Mouse (Mus musculus) mesoderm, embryonic 11.5 days (tissue): Measurements from ENCODE around the gene Gmpr.

Source experiments
- DNase-seq: peaks from one replicate; pipeline ENCODE4 v3.0.0-alpha.2; 2012; ENCODE audit warnings: low read depth, low spot score

Gmpr gene

DNA sequence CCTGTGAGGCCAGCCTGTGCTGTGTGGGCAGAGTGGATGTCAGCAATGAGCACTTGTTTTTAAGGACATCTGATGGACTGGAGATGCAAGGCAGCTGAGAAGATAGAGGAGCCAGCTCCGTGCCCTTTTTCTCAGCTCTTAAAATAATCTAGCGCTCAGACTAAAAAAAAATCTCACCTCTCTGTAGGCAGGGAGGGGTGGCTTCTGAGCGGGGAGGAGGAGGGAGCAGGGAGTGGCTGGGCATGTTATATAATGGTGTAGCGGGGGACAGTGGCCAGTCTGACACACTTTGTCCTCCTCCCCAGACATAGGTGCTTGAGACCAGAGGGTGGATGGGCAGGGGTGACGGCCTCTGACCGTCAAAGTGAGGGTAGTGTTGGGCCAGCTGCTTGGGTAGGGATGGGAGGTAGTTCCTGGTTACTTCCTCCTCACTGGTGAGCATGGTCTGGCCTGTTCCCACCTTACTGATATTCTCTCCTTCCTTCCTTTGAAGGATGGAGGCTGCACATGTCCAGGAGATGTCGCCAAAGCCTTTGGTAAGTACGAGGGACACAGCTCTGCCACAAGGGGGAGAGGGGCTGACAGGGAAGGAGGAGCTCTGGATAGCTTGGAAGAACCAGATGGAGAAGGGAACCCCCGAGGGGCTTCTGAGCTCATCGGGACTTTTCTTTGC is 31.4 kb downstream of the Gmpr start:
- peak; percentile 69 for DNase-seq

DNA sequence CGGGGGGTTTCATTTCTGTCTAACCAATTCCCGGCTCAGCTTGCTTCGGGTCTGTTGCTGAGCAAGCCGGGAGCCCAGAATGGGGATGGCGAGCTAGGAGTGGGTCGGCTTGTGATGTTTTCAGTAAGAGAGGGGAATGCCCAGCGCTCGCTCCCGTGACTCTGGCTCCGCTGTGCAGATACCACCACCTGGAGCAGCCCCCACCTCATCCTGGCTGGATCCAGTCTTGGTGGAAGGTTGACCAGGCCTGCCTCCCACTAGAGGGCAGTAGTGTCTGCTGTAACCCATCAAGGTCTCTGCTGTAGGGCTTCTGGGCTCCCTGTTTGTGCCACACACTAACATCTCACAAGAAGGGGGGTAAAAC is 31.9 kb downstream of the Gmpr start:
- DNase-seq, result peak; percentile 86

DNA sequence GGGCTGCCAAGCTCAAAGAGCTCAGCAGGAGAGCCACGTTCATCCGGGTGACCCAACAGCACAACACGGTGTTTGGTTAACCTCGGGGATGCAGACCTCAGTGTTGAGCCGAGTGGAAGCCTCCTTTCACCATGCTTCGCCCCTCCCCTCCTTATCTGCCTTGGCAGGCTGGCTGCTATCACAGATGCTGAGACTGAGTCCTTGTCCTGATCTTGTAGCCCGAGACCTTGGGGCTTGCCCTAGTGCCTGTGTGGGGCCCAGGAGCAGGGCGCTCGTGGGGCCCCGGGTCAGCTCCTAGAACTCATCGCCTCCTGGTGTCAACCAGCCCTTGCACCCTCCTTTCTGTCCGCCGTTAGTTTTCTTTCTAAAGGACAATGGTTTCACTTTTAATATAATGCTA is 38.7 kb downstream of the Gmpr start:
- no peak for DNase-seq

DNA sequence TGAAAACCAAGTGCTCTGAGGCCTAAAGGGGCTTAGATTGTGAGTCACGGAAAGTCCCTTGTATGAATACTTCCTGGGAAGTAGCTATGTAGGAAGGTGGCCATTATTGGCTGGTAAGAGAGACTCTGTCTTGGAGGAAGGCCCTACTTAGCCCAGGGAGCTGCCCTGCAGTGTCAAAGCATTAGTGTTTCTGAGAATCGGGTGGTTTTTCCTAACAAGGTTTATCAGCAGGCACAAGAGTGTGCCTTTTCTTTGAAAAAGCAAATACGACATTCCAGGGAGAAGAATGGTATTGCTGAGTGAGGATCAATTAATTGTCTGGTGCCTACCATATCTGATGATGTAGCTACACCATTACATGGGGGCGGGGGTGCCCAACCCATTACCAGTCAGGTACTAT is 39.7 kb downstream of the Gmpr start:
- no peak for DNase-seq

DNA sequence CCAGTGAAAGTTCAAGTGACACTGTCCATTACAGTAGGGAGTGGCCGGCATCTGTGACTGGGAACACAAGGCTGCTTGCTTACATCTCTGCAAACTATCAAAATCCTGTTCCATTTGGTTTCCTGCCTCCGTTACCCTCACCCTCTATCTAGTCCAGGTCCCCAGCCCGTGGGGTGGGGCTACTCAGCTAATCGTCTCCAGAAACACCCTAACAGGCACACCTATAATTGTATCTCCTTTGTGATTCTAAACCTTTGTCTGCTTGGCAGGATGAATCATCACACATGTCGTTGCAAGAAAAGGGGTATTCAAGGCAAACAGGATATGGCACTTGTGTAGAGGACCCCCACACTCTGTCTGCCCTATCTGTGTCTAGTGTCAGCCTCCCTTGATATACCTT is 40.3 kb downstream of the Gmpr start:
- DNase-seq, result no peak

GRCm38 (mm10) chr13:45553674-45554073 is 46.4 kb downstream of the Gmpr start:
- DNase-seq, result no peak

GRCm38 (mm10) chr13:45558367-45558766 is 51.1 kb downstream of the Gmpr start:
- no peak for DNase-seq

DNA sequence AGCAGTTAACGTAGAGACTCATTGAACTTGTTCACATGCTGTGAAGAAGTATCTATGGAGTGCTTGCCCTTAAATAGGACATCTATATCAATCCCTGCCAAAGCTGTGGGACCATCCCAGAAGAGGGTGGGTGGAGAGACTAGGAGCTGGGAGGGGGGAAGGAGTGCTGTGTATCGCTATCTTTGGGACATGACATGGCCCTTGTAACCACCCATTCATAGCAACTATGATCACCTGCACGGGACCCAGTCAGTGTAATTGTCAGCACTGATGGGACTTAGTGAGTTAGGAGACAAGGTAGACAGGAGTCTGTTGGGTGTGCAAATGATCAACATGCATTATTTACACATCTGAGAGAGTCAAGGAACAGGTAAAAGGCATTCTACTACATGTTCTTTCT is 52.0 kb downstream of the Gmpr start:
- no peak for DNase-seq

- DNase-seq, result no peak
These were observed 53.3 kb downstream of the Gmpr start for GRCm38 (mm10) chr13:45560543-45560942.

DNA sequence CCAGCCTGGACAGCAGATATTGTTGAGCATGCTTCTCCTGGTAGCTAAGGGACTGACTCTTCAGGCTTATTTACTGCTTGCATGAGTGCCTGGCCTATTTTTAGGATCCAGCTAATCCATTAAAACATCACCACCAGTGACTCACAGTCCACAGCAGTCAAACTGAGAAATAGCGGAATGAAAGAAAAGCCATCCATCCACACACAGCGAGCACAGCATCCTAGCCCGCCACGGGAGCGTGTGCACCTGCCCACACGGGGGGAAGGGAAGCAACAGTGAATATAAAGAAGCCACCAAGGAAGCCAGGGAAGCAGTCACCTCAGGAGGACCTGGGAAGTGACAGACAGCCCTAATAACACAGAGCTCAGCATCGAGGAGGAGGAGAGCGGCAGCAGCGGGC is 54.8 kb downstream of the Gmpr start:
- DNase-seq, result no peak

GRCm38 (mm10) chr13:45564946-45565345 is 57.7 kb downstream of the Gmpr start:
- no peak for DNase-seq

DNA sequence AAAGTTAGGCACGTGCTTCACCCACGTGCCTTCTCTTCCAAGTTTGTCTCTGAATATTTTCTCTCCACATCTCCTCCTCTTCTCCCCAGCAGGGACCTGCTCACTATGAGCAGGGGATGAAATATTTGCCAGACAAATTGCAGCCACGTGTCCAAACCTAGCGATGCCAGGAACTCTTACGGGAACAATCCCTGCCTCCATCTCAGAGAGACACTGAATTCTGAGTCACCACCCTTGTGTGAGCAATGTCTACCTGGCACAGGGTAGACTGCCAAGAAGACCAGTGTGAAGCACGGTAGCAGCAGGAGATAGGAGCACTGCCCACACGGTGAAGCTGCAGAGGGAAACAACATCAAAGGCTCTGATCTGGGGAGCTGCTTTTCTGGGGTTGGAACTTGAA is 62.7 kb downstream of the Gmpr start:
- DNase-seq, result no peak

DNA sequence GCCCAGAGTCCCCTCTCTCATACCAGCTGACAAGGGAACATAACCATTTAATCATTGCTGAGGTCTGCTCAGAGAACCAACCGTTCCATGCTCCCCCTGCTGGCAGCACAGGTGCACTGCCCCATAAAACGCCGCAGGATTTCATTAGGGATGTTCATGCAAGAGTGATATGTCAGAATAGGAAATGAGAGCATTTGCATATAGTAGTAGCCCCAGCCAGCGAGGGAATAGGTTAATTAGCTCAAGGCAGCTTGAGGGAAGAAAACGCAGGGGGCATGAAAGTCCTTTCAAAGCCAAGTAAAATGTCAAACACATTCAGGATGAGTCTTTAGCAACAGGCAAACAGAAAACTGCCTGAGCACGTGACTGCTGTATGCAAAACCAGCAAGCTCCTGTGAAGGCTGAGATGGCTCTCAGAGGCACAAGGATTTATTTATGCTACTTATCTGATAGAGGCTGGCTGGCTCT is 64.6 kb downstream of the Gmpr start:
- DNase-seq, result peak; percentile 86

DNA sequence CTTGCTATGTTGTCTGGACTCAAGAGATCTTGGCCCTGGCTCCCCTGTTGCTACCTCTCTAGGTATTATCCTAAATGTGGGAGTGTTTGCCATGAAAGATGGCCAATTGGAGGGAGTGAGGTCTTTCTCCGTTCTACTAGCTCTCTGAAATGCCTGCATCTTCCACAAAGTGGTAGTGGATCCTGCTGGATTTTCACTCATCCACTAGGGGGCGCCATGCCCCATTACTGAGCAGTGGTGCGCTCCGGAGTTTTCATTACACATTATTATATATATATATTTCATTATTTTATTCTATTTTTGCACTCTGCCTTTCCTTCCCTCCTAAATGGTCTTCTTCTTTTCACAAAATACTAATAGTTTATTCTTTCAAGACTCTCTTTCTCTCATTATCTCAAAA is 65.5 kb downstream of the Gmpr start:
- DNase-seq, result peak; percentile 61

DNA sequence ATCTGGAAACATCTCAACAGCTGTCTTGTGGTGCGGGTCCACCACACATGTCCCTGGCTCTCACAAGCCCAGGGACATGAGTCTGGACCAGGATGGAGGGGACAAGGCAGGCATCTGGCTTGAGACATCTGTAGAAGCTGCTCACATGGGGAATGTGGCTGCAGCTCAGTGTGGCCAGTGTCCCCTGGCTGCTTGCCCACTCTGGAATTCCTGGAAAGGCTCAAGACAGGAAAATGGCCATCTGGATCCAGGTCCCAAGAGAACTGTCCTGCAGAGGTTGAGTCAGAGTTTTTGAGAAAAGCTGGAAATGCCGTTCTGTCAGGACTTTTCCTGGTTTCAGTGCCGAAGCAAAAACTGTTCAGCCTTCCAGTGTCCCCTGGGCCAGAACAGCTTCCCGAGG is 68.9 kb downstream of the Gmpr start:
- DNase-seq, result peak; percentile 46

DNA sequence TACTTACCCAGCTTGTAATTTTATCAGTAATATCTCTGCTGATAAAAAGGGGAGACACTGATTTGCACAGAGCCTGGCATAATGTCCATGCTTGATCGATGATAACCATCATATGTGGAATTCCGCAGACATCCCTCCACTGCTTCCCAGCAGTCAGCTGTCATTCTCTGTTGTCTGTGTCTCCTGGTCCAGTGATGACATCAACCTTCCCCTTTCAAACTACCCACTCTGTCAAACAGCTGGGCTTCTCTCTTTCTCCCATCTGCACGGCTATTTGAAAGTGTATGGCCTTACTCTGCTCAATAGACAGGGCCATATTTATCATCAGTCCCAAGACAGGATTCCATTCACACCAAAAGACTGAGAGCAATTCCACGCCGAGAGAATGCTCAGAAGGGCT is 70.1 kb downstream of the Gmpr start:
- no peak for DNase-seq

- DNase-seq, result no peak
These were observed 70.5 kb downstream of the Gmpr start for GRCm38 (mm10) chr13:45577784-45578183.

DNA sequence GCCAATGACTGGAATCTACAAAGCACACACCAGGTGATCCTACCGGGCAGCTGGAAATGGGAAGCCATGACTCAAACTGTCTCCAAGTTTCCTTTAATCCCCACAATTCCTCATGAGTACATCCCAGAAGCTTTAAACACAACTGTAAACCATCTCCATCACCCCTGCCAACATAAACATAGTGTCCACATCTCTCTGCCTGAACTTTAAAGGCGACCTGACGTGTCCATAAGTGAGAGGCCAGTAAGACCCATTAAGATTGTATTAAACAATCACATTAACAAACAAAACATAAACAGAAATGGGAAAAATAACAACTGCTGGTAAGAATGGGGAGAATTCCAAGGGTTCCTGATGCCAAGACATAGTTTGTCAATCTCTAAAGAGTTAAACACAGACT is 72.5 kb downstream of the Gmpr start:
- DNase-seq, result no peak

- no peak for DNase-seq
These were observed 75.0 kb downstream of the Gmpr start for GRCm38 (mm10) chr13:45582294-45582693.

DNA sequence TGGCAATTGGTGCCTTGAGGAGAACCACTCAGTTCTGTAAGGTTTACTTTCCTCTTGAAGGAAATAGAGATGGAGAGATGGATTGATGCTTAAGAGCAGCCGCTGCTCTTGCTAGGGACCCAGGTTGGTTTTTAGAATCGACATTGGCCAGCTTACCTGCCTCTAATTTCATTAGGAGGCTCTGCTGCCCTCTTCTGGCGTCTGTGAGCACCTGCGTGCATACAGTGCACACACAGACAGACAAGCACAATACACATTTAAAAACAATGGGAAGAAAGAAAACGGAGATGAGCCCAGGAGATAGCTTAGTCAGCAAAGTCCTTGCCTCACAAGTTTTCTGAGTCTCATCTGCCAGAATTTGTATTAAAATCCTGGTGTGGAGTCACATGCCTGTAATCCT is 75.8 kb downstream of the Gmpr start:
- DNase-seq, result no peak

- DNase-seq, result no peak
These were observed 83.7 kb downstream of the Gmpr start for GRCm38 (mm10) chr13:45590898-45591297.

- no peak for DNase-seq
These were observed 86.7 kb downstream of the Gmpr start for GRCm38 (mm10) chr13:45593914-45594313.

GRCm38 (mm10) chr13:45595416-45595815 is 88.2 kb downstream of the Gmpr start:
- no peak for DNase-seq

DNA sequence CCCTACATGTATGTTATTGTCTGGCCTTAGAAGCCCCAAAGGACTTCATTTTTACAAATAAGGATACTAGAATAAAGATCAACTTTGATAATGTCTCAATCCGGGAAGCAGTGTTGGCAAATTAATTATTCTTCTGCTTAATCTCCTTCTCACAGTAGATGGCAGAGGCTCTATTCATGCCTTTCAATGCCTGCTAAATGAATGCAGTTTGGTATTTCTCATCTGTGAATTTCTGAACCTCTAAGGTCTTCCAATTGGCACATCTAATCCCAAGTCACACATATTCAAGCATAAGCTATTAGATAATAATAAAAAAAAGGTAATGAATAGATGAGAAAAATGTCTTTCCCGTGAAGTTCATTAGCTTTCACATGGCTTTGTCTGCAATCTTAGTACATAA is 92.6 kb downstream of the Gmpr start:
- no peak for DNase-seq
